Mouse (Mus musculus) T-helper 2 cell (primary cell): ENCODE measurements around the gene Gzmk.

Experiments
- in situ Hi-C: fragments of 300-600 bp; cut with MboI, MseI; formaldehyde crosslinking; loops from one replicate; pipeline ENCODE4 v1.15.1; 2025; ENCODE audit warnings: high pct_unique_total_duplicates

Gzmk gene

DNA sequence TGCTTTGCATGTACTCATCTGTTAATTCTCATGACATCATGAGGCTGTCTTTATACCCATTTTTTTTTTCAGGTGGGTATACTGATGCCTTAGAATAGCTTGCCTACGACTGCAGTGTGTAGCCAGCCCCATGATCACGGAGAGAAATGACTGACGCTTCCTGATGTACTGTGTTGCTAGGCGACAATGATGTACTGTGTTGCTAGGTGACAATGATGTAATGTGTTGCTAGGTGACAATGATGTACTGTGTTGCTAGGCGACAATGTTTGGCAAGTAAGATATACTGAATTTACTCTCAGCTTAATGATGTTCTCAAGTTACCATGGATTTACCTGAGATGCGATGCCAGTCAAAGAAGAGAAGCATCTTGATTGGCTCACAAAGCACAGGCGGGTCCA, at the start of gene Gzmk:
Gene Gzmk, minus strand, starts transcription at position 98 of the 400 bp plus-strand sequence.
- in situ Hi-C loops: no loop called here

DNA sequence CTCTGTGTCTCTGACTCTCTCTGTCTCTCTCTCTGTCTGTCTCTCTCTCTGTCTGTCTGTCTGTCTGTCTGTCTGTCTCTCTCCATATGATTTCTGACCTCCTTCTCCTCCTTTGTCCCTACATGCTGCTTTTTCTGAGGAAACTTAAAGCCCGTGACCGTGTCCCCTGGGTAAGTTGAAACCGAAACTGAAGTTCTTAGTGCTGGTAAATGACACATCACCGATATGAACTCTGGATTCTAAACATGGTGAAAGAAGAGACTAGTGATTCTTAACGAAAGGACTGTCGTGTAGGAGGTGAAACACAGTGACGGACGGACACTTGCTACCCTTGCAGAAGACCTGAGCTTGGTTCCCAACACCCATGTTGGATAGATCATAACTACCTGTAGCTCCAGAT, 45.5 kb upstream of the Gzmk start:
- in situ Hi-C loops: loop anchor here (5.0 kb wide), 1 partner anchor 596 kb away; no protein-coding TSS in a partner anchor

DNA sequence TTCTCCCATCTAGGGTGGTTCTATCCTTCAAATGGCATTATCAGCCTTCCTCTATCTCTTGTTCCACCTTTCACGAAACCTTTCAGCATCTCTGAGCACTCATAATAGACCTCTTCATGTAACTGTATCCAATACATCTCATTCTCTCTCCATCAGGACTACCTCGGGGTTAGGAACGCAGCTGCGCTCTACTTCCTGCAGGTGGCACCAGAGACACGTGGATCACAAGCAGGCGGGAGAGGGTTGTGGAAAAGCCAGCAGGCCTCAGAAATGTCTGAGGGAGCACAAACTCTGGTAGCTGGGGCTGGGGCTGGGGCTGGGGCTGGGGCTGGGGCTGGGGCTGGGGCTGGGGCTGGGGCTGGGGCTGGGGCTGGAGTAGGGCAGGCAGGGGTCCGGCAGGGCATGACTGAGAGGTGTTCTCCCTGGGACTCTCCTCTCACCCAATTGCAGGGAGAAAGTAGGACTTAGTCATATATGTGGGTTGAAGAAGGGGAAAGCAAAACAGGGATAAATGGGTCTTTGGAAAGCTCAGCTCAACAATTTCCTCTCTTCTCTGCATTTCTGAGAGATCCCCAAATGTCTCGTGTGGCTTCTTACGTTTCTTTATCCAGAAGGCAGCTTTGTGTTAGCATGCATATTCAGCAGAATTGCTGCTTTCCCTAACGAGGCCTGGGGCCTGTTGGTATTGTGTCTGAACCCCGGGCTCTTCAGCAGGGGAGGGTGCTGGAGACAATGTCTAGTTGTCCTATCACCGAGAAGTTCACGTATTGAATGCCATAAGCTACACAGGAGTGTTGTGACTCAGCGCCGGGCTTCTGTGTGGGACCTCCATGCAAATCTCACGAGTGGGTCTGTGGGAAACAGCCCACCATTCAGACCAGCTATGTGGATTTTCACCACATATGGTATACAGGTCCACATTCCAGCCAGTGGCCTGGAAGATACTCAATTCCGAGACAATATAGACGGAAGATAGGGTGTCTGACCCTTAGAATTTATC, 44.4 kb upstream of the Gzmk start:
- in situ Hi-C loops: loop anchor here (5.0 to 10.0 kb wide), 2 partner anchors 195 to 597 kb away; no protein-coding TSS in a partner anchor

DNA sequence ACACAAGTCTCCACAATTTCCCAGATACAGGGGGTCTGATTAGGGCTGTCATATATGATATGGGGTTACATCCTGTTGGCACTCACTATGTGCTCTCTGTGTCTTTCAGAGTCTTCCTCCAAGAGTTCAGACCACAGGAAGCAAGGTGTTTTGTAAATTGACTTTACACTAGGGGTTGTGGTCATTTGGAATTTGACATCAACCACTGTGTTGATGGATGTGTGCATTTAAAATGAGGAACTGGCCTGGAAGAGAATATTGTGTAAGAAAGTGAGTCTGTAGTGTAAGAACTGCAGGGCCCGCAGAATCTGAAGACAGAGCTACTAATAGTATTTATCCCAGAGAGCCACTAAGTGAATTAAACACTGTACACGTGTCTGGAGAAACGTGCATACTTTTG, 41.5 kb upstream of the Gzmk start:
- in situ Hi-C loops: loop anchor here (10.0 kb wide), 1 partner anchor 192 kb away; no protein-coding TSS in a partner anchor

DNA sequence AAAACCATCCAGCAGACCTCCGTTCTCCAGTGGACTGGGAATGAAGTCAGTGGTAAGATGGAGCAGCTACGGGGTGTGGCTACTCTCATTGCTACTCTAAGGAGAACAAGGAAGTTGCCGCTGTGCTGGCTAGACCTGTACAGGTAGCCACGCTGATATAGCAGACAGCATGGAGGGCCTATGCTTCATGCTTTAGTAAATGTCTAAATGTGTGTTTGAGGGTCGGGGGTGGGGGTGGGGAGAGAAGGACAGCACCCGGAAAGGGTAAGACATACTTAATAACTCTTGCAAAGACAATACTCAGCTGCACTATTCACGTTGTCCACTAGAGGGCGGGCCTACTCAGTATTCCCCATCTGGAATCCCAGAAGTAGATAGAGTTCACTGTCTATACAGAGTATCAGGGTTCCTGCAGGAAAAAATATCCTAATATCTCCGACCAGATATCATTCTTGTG, 40.8 kb upstream of the Gzmk start:
- in situ Hi-C loops: loop anchor here (10.0 kb wide), 1 partner anchor 192 kb away; no protein-coding TSS in a partner anchor

DNA sequence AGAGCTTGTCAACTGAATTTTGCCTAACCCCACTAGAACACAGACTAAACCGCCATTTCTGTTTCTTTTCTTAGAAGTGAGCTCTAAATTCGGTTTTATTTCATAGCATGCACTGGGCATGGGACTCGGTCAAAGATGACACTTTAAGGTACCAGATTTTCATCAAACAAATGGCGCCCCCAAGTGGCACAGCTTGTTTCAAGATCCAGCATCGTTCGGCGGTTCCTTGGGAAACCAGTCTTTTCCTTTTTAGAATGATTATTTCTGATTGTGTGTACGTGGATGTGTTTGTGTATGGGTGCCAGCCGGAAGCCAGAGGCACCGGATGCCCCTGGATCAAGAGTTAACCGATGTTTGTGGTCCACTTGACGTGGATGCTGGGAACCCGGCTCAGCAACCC, 39.5 kb upstream of the Gzmk start:
- in situ Hi-C loops: loop anchor here (10.0 kb wide), 1 partner anchor 190 kb away; no protein-coding TSS in a partner anchor

DNA sequence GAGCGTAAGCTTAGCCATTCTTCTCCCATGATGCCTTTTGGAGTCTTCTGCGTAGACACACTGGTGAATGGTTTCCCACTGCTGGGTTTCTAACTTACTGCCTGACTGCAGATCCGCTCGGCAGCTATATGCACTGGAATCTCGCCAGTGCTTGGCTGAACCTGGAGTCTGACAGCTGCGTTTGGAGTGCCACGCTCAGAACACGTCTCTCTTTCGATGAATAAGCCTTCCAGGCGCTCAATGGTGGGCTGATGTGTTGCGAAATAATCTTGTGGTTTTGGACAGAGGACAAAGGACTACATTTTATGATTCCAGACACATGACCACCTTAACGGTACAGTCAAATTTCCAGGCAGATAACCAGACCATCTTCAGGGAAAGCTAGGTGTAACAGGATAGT, 37.1 kb upstream of the Gzmk start:
- in situ Hi-C loops: loop anchor here (10.0 kb wide), 1 partner anchor 188 kb away; no protein-coding TSS in a partner anchor

DNA sequence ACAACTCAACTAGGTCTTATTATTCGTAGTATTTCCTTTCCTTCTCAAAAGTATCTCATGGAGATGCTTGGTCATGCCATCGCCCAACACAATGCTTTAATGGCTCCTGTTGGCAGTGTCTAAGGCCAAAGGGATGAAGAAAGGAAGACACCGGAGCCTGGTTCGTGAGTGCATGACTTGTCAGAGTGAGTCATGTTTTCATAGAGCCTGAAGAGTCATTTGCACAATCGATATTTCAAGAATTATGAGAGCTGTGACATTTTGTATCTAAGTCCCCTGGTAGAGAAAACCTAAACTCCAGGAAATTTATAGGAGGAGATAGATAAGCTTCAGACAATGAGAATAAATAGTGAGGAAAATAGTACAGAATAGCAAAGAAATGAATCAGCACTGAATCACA, 33.5 kb upstream of the Gzmk start:
- in situ Hi-C loops: no loop called here

DNA sequence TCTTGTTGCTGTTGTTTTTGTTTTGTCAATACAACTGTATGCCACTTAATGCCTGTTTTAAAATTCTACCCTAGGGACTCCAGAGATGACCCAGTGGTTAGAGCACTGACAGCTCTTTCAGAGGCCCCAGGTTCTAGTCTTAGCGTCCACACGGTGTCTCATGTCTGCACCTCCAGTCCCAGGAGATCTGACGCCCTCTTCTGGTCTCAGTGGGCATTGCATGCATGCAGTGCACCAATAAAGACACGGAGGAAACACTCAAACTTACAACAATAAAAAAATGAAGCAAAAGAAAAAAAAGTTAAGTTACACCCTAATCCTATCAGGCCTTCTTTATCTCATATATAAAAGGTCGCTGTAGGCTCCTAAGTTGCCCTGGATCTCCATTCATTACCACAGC, 31.5 kb upstream of the Gzmk start:
- in situ Hi-C loops: no loop called here

DNA sequence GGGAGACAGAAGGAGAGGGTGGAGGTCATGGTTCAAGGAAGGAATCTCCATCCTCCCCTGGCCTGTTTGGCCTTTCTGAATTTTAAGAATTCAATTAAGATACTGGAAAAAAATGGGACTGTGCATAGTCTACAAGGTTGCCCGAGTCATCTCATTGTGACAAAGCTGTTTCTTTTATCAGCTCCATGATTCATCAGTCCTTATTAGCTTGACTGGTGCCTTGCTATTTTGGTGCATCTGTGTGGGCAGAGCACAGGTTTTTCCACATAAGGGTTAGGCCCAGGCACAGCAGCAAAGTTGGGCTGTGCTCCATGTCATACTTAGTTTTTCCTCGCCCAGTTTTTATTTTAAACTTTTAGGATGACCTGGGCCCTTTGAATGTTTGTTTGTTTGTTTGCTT, 31.1 kb upstream of the Gzmk start:
- in situ Hi-C loops: no loop called here

DNA sequence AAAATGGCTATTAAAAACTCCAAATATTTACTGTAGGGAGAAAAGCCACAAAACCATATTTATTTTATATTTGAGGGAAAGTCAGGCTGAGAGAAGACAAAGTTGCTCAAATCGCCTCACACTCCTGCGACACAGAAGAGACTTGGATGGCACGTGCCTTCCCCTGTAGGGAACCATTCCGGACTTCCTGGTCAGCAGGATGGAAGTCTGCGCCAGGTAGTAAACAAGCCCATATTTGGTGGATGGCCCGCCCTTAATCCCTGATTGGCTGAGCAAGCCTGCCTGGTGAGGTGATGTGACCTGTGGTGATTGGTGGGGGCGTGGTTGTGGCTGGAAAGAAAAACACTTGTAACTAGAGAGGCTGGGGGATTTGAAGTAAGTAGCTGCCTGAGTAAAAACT, 26.9 kb upstream of the Gzmk start:
- in situ Hi-C loops: loop anchor here (5.0 kb wide), 1 partner anchor 205 kb away; the partner anchor contains the start of gene Gpx8

DNA sequence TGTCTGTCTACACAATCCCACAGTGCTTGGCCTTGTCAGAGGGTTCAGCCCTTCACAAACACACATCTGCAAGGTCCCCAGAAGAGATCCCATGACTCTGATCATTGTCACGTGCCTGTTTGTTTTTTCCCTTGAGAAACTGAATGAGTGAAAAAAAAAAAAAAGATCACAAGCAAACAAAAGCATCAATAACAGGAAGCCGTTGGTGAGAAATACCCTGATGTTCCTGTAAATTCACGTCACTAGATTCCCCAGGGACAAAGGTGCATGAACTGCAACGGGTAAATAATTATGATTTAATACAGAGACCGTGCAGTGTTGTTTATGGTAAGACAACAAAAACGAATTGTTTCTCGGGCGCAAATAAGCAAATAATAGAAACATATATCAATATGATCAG, 19.3 kb upstream of the Gzmk start:
- in situ Hi-C loops: loop anchor here (10.0 kb wide), 1 partner anchor 160 kb away; no protein-coding TSS in a partner anchor

DNA sequence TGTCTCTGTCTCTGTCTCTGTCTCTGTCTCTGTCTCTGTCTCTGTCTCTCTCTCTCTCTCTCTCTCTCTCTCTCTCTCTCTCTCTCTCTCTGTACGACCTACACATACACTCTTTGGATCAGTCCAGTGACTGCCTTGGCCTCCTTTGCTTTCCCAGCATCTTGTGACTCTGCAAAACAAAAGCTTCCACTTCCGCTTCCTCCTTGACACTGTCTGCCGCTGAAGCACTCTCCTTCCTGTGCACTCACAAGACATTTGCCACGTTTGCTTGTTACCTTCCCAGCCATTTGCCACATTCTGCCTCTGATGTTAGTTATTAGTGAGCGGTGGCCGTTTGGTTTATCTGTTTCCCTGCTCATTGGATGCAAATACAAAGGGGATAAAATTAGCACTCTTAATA, 16.4 kb upstream of the Gzmk start:
- in situ Hi-C loops: loop anchor here (10.0 kb wide), 1 partner anchor 157 kb away; no protein-coding TSS in a partner anchor

DNA sequence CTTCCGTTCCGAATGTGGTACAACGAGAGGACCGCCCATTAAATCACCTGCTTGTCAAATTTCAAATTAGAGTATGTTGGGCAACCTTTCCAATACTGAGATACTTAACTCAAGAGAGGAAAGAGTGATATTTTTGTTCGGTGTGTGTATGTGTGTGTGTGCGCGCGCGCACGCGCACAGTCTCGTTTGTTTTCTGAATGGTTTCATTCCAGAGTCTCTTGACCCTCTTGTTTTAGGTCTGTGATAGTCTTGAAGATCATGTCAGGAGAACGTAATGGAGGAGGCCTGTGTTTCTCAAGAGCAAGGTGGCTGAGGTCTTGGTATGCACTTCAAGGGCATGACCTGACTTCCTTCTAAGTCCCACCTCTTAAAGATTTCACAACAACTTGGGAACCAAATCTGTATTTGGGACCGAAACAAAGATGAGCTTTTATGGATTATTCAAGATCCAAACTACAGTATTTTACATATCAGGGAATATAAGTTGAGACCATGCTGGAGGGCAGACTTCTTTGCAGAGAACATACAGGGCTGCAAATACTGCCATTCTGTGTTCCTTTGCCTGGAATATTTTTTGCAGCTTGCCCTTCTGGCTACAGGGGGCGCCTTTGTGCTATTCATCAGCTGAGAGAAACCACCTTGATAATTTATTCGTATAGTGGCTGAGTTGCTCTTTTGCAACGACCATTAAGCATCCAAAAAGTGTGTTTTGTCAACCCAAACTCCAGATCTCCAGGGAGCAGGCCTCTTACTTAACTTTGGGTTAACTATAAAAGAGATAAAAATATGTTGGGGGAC, 2.2 kb upstream of the Gzmk start:
- in situ Hi-C loops: no loop called here

DNA sequence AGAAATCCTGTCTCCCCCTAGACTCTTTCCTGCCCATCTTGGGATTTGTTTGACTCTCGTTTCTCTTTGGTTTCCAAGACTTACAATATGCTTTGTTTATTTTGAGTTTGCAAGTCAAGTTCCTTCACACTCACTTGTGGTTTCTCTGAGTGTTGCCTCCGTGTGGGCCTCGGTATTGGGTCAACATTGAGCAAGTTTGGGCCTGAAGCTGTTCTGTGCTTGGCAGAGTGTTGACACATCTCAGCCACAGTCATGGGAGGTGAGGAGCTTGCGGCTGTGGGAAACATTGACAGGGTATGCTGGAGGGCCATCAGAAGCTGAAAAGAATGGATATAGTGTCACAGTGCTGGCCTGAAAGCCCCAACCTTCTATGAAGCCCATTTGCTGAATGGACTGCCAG, 1.4 kb upstream of the Gzmk start:
- in situ Hi-C loops: no loop called here

DNA sequence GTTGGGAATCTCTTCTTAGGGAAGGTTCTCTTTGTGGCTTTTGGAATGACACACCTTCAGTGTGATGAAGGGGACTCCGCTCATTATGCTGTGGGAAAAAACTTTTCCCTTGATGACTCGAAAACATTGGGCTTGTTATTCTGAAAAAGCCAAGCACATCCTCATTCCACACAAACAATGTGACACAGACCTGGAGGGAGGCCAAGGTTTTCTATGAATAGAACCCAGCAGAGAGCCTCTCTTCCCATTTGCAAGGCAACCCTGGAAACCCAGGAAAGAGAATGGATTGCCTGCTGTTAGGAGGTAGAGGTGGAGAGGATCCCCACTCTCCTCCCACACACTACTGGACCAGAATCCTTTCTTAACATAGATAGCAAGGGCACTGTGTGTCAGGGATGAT, 1.6 kb downstream of the Gzmk start:
- in situ Hi-C loops: no loop called here

DNA sequence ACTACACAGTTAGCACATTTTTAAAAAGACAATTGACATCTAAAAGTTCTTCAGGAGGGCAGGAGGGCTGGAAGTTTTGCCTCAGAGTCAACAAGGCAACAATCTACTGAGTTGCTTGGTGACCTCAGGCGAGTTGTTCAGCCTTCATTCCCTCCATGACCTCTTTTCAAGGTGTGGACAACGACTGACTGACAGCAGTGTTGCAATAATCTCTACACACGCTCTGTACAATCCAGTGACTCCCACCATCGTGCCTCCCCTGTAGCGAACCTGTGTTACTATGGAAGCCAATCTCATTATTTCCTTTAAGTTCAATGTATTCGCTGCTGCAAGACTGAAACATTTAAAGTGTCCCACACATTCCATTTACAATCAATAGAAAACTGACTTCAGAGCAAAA, 3.9 kb downstream of the Gzmk start:
- in situ Hi-C loops: no loop called here

DNA sequence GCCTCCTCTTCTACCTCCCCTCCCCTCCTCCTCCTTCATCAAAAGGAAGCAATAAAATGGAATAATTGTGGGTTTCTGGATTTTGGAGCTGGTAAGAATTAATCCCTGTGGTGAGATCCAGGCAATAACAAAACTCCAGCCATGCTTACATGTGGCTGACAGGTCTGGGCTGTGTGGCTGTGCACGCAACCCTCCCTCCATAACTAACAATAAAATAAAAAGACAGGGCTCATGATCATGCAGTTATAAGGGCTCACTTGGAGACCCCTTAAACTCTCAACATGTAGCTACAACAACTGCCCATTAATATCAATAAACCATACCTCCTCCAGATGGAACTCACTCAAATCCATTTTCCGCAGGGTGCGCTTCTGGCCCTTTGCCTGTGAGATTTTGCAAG, 11.8 kb downstream of the Gzmk start:
- in situ Hi-C loops: no loop called here

DNA sequence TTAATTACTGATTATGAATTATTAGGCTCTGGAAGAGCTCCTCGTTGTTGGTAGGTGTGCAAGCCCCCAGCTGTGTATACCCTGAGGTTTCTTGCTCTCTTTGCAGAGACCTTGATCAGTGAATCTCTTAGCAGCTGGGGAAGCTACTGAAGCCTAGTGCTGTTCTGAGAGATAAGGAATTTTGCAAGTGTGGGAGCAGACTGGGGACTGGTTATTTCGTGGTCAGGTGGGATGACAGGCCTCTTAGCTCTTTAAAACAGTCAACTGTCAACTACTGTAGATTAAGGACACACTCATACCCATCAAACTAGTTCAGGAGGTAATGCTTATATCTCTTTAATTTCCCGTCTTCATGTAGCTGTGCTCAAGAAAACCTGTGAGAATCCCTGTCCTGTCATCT, 13.3 kb downstream of the Gzmk start:
- in situ Hi-C loops: no loop called here

DNA sequence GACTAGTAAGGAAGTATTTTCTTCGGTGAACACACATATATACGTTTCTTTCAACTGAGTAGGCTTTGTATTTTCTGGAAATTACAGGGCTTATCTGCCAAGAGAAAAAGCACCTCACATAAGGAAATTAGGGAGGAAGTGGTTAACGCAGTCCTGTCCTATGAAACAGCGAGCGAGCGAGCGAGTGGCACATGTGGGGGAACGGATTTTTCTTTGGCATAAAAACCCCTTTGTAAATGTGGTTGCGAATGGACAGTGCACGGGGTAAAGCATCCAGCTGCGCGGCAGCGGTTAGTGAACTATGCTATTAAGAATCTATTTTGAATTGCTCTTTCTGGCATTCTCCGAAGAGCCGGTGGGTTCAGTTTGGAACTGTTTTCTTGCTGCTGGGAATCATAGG, 14.4 kb downstream of the Gzmk start:
- in situ Hi-C loops: no loop called here

DNA sequence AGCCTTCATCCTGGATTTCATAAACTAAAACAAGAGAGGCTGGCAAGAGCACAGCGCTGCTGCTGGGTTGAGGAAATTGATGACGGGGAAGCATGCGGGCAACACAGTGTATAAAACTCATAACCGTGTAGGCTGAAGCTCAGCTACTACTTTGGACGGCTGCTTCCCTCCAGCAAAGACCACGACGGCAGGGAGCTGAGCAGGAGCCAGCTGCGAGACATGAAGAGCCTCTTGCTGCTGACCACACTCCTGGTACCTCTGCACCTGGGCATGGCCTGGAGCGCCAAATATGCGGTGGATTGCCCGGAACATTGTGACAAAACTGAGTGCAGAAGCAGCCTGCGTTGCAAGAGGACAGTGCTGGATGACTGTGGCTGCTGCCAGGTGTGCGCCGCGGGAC, 16.1 kb downstream of the Gzmk start, which contains the start of gene Esm1:
Gene Esm1, plus strand, starts transcription at position 36 of the 400 bp plus-strand sequence.
- in situ Hi-C loops: no loop called here

DNA sequence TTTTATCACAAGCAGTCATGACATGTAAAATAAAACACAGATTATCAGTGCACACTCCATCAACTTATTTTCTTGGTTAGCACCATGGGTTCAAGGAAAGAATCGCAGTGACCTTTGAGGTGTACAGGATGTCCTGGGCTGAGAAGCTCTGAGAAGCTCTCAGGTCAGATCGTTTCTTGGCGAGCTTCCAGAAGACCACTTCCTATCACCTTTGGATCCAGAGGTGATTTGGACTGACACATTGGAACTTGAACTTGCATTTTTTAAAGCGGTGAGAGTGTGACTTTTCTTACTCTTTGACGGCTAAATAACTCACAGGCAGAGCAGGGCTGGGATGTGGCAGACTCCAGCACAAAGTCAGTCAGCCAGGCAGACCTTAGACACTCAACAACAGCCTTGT, 20.4 kb downstream of the Gzmk start:
- in situ Hi-C loops: no loop called here
